Mouse (Mus musculus) left cerebral cortex, adult 8-10 months (tissue): ENCODE results near the gene Cyp2e1. TPM values are rescaled to one million over a fixed set of nuclear protein-coding genes. Genes with fewer than 3 reads are reported as not detected.
"Not testable (repeated sequence)": the region's sequence is repeated elsewhere in the genome, so short reads cannot be mapped to it uniquely, and the experiment has no call there.

ENCODE experiments used
- DNase-seq, 2 experiments: peaks; one replicate each; pipeline ENCODE4 v3.0.0; 2022; ENCODE audit warnings: low spot score in 2 of 2
- total RNA-seq, 4 experiments: library from RNA; stranded (reverse); gene quantifications; 2 replicates each; pipeline ENCODE4 v1.2.4; 2022

The Cyp2e1 gene
- total RNA-seq = under 1 TPM in 1 of 4 experiments, not detected in 3; 0.36 TPM

- DNase-seq = no peak
Measured at GRCm38 (mm10) chr7:140763447-140764020, at the start of gene Cyp2e1. Gene Cyp2e1 (plus strand): TSS chr7:140763739.

GRCm38 (mm10) chr7:140717155-140718055 is 46.1 kb upstream of the Cyp2e1 start:
- peak in 1 of 2 experiments; percentile 28 for DNase-seq

- no peak for DNase-seq
Measured at GRCm38 (mm10) chr7:140721095-140721494, 42.4 kb upstream of the Cyp2e1 start.

GRCm38 (mm10) chr7:140725558-140725957 is 38.0 kb upstream of the Cyp2e1 start:
- no peak for DNase-seq

- DNase-seq = no peak
Measured at GRCm38 (mm10) chr7:140733162-140733561, 30.4 kb upstream of the Cyp2e1 start.

- DNase-seq = no peak
Measured at GRCm38 (mm10) chr7:140747402-140747801, 16.1 kb upstream of the Cyp2e1 start.

- DNase-seq = no peak
Measured at GRCm38 (mm10) chr7:140748116-140748826, 15.3 kb upstream of the Cyp2e1 start.

GRCm38 (mm10) chr7:140748827-140749160 is 14.7 kb upstream of the Cyp2e1 start:
- DNase-seq = no peak

GRCm38 (mm10) chr7:140754556-140754955 is 9.0 kb upstream of the Cyp2e1 start:
- DNase-seq = no peak

- DNase-seq = no peak
Measured at GRCm38 (mm10) chr7:140756151-140756854, 7.2 kb upstream of the Cyp2e1 start.

- DNase-seq = no peak
Measured at GRCm38 (mm10) chr7:140760647-140761046, 2.9 kb upstream of the Cyp2e1 start.

- DNase-seq = not testable (repeated sequence)
Measured at GRCm38 (mm10) chr7:140765391-140765790, 1.9 kb downstream of the Cyp2e1 start.

- no peak for DNase-seq
Measured at GRCm38 (mm10) chr7:140765888-140766739, 2.6 kb downstream of the Cyp2e1 start.

GRCm38 (mm10) chr7:140780548-140780947 is 17.0 kb downstream of the Cyp2e1 start:
- DNase-seq = no peak

- DNase-seq = no peak
Measured at GRCm38 (mm10) chr7:140787406-140788052, 24.0 kb downstream of the Cyp2e1 start, which contains the start of gene Syce1. Gene Syce1 (minus strand): TSS chr7:140787852.

- DNase-seq = no peak
Measured at GRCm38 (mm10) chr7:140788053-140788435, 24.5 kb downstream of the Cyp2e1 start.

GRCm38 (mm10) chr7:140793541-140793940 is 30.0 kb downstream of the Cyp2e1 start:
- DNase-seq = no peak

GRCm38 (mm10) chr7:140797619-140798018 is 34.1 kb downstream of the Cyp2e1 start:
- no peak for DNase-seq

GRCm38 (mm10) chr7:140798212-140798611 is 34.7 kb downstream of the Cyp2e1 start:
- no peak for DNase-seq

GRCm38 (mm10) chr7:140802629-140803028 is 39.1 kb downstream of the Cyp2e1 start:
- DNase-seq = no peak
